Mouse (Mus musculus) stomach, embryonic 15.5 days (tissue): Measurements from ENCODE around the gene Gm13102. TPM values are rescaled to one million over a fixed set of nuclear protein-coding genes. Genes with fewer than 3 reads are reported as not detected.
"Not testable (repeated sequence)": the region's sequence is repeated elsewhere in the genome, so short reads cannot be mapped to it uniquely, and the experiment has no call there.

Experiments used
- ATAC-seq: fragments of 200-750 bp; cut with Nextera tagmentation; 2 replicates; pipeline ENCODE4 v1.8.0; 2017; ENCODE audit warnings: low read depth, moderate number of reproducible peaks, moderate TSS enrichment; ENCODE audit not compliant: insufficient read depth, low FRiP score
- H3K27ac ChIP-seq: fragments of 300-500 bp; sonication (generic); 2 replicates; pipeline ENCODE4 v1.5.1; 2015; ENCODE audit warnings: mild to moderate bottlenecking, inconsistent platforms
- H3K27me3 ChIP-seq: fragments of 300-500 bp; sonication (generic); replicated peaks from 2 replicates; pipeline ENCODE4 v1.6.1; 2015; ENCODE audit warnings: inconsistent platforms
- H3K36me3 ChIP-seq: fragments of 300-500 bp; sonication (generic); 2 replicates; pipeline ENCODE4 v1.6.1; 2015; ENCODE audit warnings: inconsistent platforms
- H3K4me1 ChIP-seq: fragments of 300-500 bp; sonication (generic); 2 replicates; pipeline ENCODE4 v1.6.1; 2015; ENCODE audit warnings: inconsistent platforms
- H3K4me2 ChIP-seq: fragments of 300-500 bp; sonication (generic); 2 replicates; pipeline ENCODE4 v1.6.1; 2015; ENCODE audit warnings: mild to moderate bottlenecking, inconsistent platforms
- H3K4me3 ChIP-seq: fragments of 300-500 bp; sonication (generic); replicated peaks from 2 replicates; pipeline ENCODE4 v1.5.1; 2015; ENCODE audit warnings: inconsistent platforms
- H3K9ac ChIP-seq: fragments of 300-500 bp; sonication (generic); 2 replicates; pipeline ENCODE4 v1.6.1; 2015; ENCODE audit warnings: inconsistent platforms
- H3K9me3 ChIP-seq: fragments of 300-500 bp; sonication (generic); 2 replicates; pipeline ENCODE4 v1.6.1; 2016; ENCODE audit warnings: inconsistent platforms
- WGBS: fragments of 180-500 bp; shearing (Covaris S2); methylation state at CpG from one replicate; pipeline ENCODE4 v1.1.7; 2015; 5-methylcytosine and 5-hydroxymethylcytosine counted together
- polyA plus RNA-seq: library from polyadenylated mRNA; unstranded; fragments of >200 nt; fragmentation: Nextera tagmentation; extraction: Ambion mirVana; gene quantifications from 2 replicates; pipeline ENCODE4 v1.2.1, GENCODE M21; 2015

Gene Gm13102
- not detected in 2 replicates for polyA plus RNA-seq

DNA sequence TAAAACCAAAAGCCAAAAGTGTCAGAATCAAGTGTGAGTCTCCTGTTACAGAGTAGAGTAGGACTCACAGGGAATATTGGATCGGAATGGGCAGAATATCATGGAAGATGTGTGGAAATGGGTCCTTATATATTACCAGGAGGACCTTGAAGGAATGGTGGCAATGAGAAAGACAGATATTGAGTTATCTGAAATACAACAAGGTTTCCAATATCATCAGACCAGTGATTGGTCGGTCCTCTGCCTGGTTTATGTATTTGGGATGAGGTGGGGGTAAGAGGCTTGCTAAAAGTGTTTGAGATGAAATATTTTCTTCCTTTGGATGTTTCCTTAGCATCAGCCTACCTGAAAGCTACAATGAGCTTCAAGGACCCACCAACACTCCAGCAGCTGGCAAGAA, at the start of gene Gm13102:
TSS of gene Gm13102 (plus strand) at position 301 of the 400 bp plus-strand sequence.
- not testable (repeated sequence) for ATAC-seq, H3K4me1 ChIP-seq, H3K27me3 ChIP-seq, H3K4me3 ChIP-seq, H3K4me2 ChIP-seq, H3K27ac ChIP-seq, H3K9me3 ChIP-seq, H3K36me3 ChIP-seq, H3K9ac ChIP-seq
- 100% methylated on average over 1 of the region's 2 CpGs for whole genome bisulfite sequencing

DNA sequence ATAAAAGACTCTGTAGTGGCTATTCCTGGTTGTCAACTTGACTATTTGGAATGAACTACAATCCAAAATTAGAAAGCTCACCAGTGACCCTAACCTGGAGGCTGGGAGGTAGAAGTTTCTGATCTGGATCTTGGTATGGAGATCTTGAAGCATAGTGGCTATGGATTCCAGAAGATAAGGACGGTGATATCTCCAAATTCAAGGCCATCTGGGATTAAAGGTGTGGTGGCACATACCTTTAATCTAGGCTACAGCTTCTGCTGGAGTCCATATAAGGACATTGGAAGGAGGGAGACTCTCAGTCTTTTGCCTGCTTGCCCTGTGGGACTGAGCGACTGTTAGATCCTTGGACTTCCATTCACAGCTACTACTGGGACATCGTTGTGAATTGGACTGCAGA, 47.4 kb upstream of the Gm13102 start, which contains the start of gene Pramel4:
TSS of gene Pramel4 (plus strand) at position 301 of the 400 bp plus-strand sequence.
- 78% methylated on average over 3 of the region's 3 CpGs for WGBS
- H3K4me2 ChIP-seq, result not testable (repeated sequence)

More for the DNA sequence above, 47.4 kb upstream of the Gm13102 start, which contains the start of gene Pramel4:
- not testable (repeated sequence) for H3K9me3 ChIP-seq, H3K27me3 ChIP-seq, H3K4me3 ChIP-seq, H3K36me3 ChIP-seq, H3K4me1 ChIP-seq, ATAC-seq, H3K27ac ChIP-seq, H3K9ac ChIP-seq

Other genes starting within 250 kb of the Gm13102 start
- not detected in 2 replicates for gene Pramef6, start 206.1 kb upstream of the Gm13102 start, polyA plus RNA-seq
- gene Pramef25, start 155.5 kb upstream of the Gm13102 start, polyA plus RNA-seq, result not detected in 2 replicates
- gene Gm13101, start 139.5 kb upstream of the Gm13102 start, polyA plus RNA-seq, result not detected in 2 replicates
- gene Pramef17, start 112.1 kb upstream of the Gm13102 start, polyA plus RNA-seq, result not detected in 2 replicates
- gene Pramel4, start 47.3 kb upstream of the Gm13102 start, polyA plus RNA-seq, result not detected in 2 replicates
- not detected in 2 replicates for gene Oog3, start 56.2 kb downstream of the Gm13102 start, polyA plus RNA-seq
- gene Oog2, start 84.2 kb downstream of the Gm13102 start, polyA plus RNA-seq, result not detected in 2 replicates
- not detected in 2 replicates for gene C87977, start 106.8 kb downstream of the Gm13102 start, polyA plus RNA-seq
- not detected in 2 replicates for gene Pramel5, start 174.0 kb downstream of the Gm13102 start, polyA plus RNA-seq
- gene Gm13128, start 223.8 kb downstream of the Gm13102 start, polyA plus RNA-seq, result not detected in 2 replicates